Comparison of ENCODE assay signal across 8 mouse cellular contexts in genomic region chr4:136179998-136180397, GRCm38 (mm10). TPM values are rescaled to one million over a fixed set of nuclear protein-coding genes. Genes with fewer than 3 reads are reported as not detected.
DNase-seq lines count a peak whose midpoint lies in the region; ATAC-seq and TF ChIP-seq lines count a peak whose summit lies in the region.

No protein-coding gene starts in this region.

- peaks cover 50% of the 10 kb centered on the region for H3K79me2 ChIP-seq in macrophage (ENCODE audit: inconsistent target)

- H3K27ac ChIP-seq in gastrocnemius, adult 2 months, result peak overlapping the region; percentile 86
- H3K27ac ChIP-seq in hindbrain, embryonic 16.5 days (ENCODE audit: low read depth, low read length), result no peak overlapping the region; the same call in 1 of the 2 replicates
- H3K27ac ChIP-seq in left cerebral cortex, adult 2 months, result peak overlapping the region; percentile 37; the same call in 1 of the 2 replicates
- peak overlapping the region; percentile 81 for H3K27ac ChIP-seq in macrophage

- H3K4me1 ChIP-seq in hindbrain, embryonic 16.5 days (ENCODE audit: control insufficient read depth, insufficient read depth, low read depth, low read length), result peaks cover 14% of the 10 kb centered on the region

- DNase-seq in ZHBTc4 (ENCODE audit: low read depth, low spot score), result peak; percentile 96
- peak; percentile 91 for DNase-seq in gastrocnemius, adult 2 months
- peak; percentile 69 to 78 for DNase-seq in left cerebral cortex, adult 2 months (ENCODE audit: extremely low spot score in 1 of 2, low spot score in 2 of 2)
- DNase-seq in right cerebral cortex, adult 18-20 months, result peak; percentile 57
- DNase-seq in urinary bladder, adult 18-20 months (ENCODE audit: low spot score in 2 of 2), result peak; percentile 60 to 75

- no peaks in the 10 kb centered on the region for H3K36me3 ChIP-seq in hindbrain, embryonic 16.5 days (ENCODE audit: control insufficient read depth, insufficient read depth, low read length)
- H3K36me3 ChIP-seq in macrophage (ENCODE audit: inconsistent target), result no peaks in the 10 kb centered on the region

- TF ChIP-seq CTCF in gastrocnemius, adult 2 months (IDR thresholded peaks at IDR 0.05), result peak; percentile 89
- TF ChIP-seq CTCF in left cerebral cortex, adult 2 months (IDR thresholded peaks at IDR 0.05), result peak; percentile 86

- no peaks in the 10 kb centered on the region for H3K9me3 ChIP-seq in hindbrain, embryonic 16.5 days (ENCODE audit: control insufficient read depth, low read length)

- H3K27me3 ChIP-seq in hindbrain, embryonic 16.5 days (replicated peaks; ENCODE audit: control insufficient read depth, insufficient read depth, low read length), result no peaks in the 10 kb centered on the region

- ATAC-seq in common myeloid progenitor, adult 5-6 weeks (replicated peaks; ENCODE audit: low read depth, poor library complexity, severe bottlenecking), result peak; percentile 42; the same call in 1 of the 2 replicates
- ATAC-seq in hindbrain, embryonic 16.5 days, result peak; percentile 37

- H3K4me3 ChIP-seq in gastrocnemius, adult 2 months, result peak overlapping the region; percentile 71
- H3K4me3 ChIP-seq in hindbrain, embryonic 16.5 days (ENCODE audit: low read length), result peak overlapping the region; percentile 44
- peak overlapping the region; percentile 44 for H3K4me3 ChIP-seq in left cerebral cortex, adult 2 months
- H3K4me3 ChIP-seq in macrophage (ENCODE audit: inconsistent target), result no peak overlapping the region

- peak overlapping the region; percentile 69 for H3K4me2 ChIP-seq in hindbrain, embryonic 16.5 days (ENCODE audit: low read length)

- intact Hi-C loops in gastrocnemius, adult 2 months (cut with DNase I), result loop anchor here (2.0 kb wide), 1 partner anchor 17 kb away; no protein-coding TSS in a partner anchor
- intact Hi-C loops in left cerebral cortex, adult 2 months (cut with DNase I), result no loop called here

- H3K9ac ChIP-seq in hindbrain, embryonic 16.5 days (ENCODE audit: low read depth, low read length), result peak overlapping the region; percentile 61

- 6% methylated on average over 15 of the region's 15 CpGs for WGBS in hindbrain, embryonic 16.5 days
- WGBS in macrophage (ENCODE audit: missing documents), result 26% methylated on average over 15 of the region's 15 CpGs

RNA-seq across cellular contexts. Expression of gene E2f2, which starts 7.8 kb away (rescaled TPM):
- 4.3 and 6.8 TPM in 2 replicates for total RNA-seq in common myeloid progenitor, adult 5-6 weeks (2017)
- total RNA-seq in gastrocnemius, adult 2 months (2021), result 1 to 10 TPM in 1 of 2 experiments, under 1 TPM in 1; 0.48 to 1.1 TPM
- 3.4 TPM in 2 replicates for polyA plus RNA-seq in hindbrain, embryonic 16.5 days (2015; fragmentation: Nextera tagmentation; extraction: Ambion mirVana)
- total RNA-seq in left cerebral cortex, adult 2 months (2021), result 1 to 10 TPM in 1 of 2 experiments, under 1 TPM in 1; 0.36 to 1.3 TPM
- total RNA-seq in macrophage (2018; cell fraction: chromatin; rRNA removed), result 1 to 10 TPM; 1.3 to 8.2 (median 3.5) TPM
- total RNA-seq in macrophage (2018; cell fraction: cytosol; rRNA removed), result 1 to 10 TPM in 22 of 26 experiments, under 1 TPM in 4; 0.38 to 2.9 (median 1.6) TPM
- 10 to 100 TPM in 1 of 26 experiments, 1 to 10 TPM in 25; 1.1 to 12.0 (median 3.1) TPM for total RNA-seq in macrophage (2018; cell fraction: nucleus; rRNA removed)
- 1.5 to 5.0 TPM (median 2.6 TPM) in 3 replicates for polyA plus RNA-seq in macrophage (2018)

RNA-seq across cellular contexts. Expression of gene Asap3, which starts 26.2 kb away (rescaled TPM):
- total RNA-seq in common myeloid progenitor, adult 5-6 weeks (2017), result not detected in 2 replicates
- total RNA-seq in gastrocnemius, adult 2 months (2021), result 1 to 10 TPM; 1.5 to 2.5 TPM
- polyA plus RNA-seq in hindbrain, embryonic 16.5 days (2015; fragmentation: Nextera tagmentation; extraction: Ambion mirVana), result 6.2 and 7.9 TPM in 2 replicates
- total RNA-seq in left cerebral cortex, adult 2 months (2021), result 1 to 10 TPM; 2.2 to 2.4 TPM
- 1 to 10 TPM in 2 of 26 experiments, under 1 TPM in 17, not detected in 7; 0.13 to 7.5 (median 0.30) TPM for total RNA-seq in macrophage (2018; cell fraction: chromatin; rRNA removed)
- under 1 TPM in 20 of 26 experiments, not detected in 6; 0.03 to 0.29 (median 0.06) TPM for total RNA-seq in macrophage (2018; cell fraction: cytosol; rRNA removed)
- total RNA-seq in macrophage (2018; cell fraction: nucleus; rRNA removed), result 1 to 10 TPM in 1 of 26 experiments, under 1 TPM in 14, not detected in 11; 0.11 to 4.8 (median 0.19) TPM
- polyA plus RNA-seq in macrophage (2018), result 0.04 to 0.09 TPM (median 0.07 TPM) in 3 replicates

RNA-seq across cellular contexts. Expression of gene Id3, which starts 36.7 kb away (rescaled TPM):
- 2.2 TPM in 1 of 2 replicates, not detected in the other for total RNA-seq in common myeloid progenitor, adult 5-6 weeks (2017)
- total RNA-seq in gastrocnemius, adult 2 months (2021), result 10 to 100 TPM; 11.3 to 21.9 TPM
- 214 and 226 TPM in 2 replicates for polyA plus RNA-seq in hindbrain, embryonic 16.5 days (2015; fragmentation: Nextera tagmentation; extraction: Ambion mirVana)
- total RNA-seq in left cerebral cortex, adult 2 months (2021), result 10 to 100 TPM; 26.8 to 36.1 TPM
- 100 to 1,000 TPM in 1 of 26 experiments, 10 to 100 TPM in 17, 1 to 10 TPM in 6, under 1 TPM in 1, not detected in 1; 0.79 to 106 (median 19.0) TPM for total RNA-seq in macrophage (2018; cell fraction: chromatin; rRNA removed)
- total RNA-seq in macrophage (2018; cell fraction: cytosol; rRNA removed), result 10 to 100 TPM in 15 of 26 experiments, 1 to 10 TPM in 7, under 1 TPM in 4; 0.19 to 99.1 (median 14.3) TPM
- 100 to 1,000 TPM in 6 of 26 experiments, 10 to 100 TPM in 16, 1 to 10 TPM in 2, not detected in 2; 1.7 to 296 (median 18.8) TPM for total RNA-seq in macrophage (2018; cell fraction: nucleus; rRNA removed)
- polyA plus RNA-seq in macrophage (2018), result 0.34 to 38.1 TPM (median 3.1 TPM) in 3 replicates
